Mouse (Mus musculus) hindbrain, embryonic 11.5 days (tissue): Measurements from ENCODE around the gene Dynlt1c. TPM values are rescaled to one million over a fixed set of nuclear protein-coding genes. Genes with fewer than 3 reads are reported as not detected.
"Not testable (repeated sequence)": the region's sequence is repeated elsewhere in the genome, so short reads cannot be mapped to it uniquely, and the experiment has no call there.

Source experiments
- ATAC-seq: fragments of 200-750 bp; cut with Nextera tagmentation; 2 replicates; pipeline ENCODE4 v1.8.0; 2017; ENCODE audit warnings: mild to moderate bottlenecking, moderate TSS enrichment, moderate library complexity; ENCODE audit not compliant: low FRiP score
- DNase-seq: peaks from one replicate; pipeline ENCODE4 v3.0.0-alpha.2; 2015; ENCODE audit warnings: low spot score
- H3K27ac ChIP-seq: fragments of 300-500 bp; sonication (generic); 2 replicates; pipeline ENCODE4 v1.5.1; 2014; ENCODE audit warnings: mild to moderate bottlenecking, low read depth, low read length
- H3K27me3 ChIP-seq: fragments of 300-500 bp; sonication (generic); 2 replicates; pipeline ENCODE4 v1.6.1; 2014; ENCODE audit warnings: mild to moderate bottlenecking, low read length, moderate library complexity, mixed read lengths; ENCODE audit not compliant: control insufficient read depth, insufficient read depth
- H3K36me3 ChIP-seq: fragments of 300-500 bp; sonication (generic); 2 replicates; pipeline ENCODE4 v1.6.1; 2014; ENCODE audit warnings: mild to moderate bottlenecking, low read length, moderate library complexity, mixed read lengths; ENCODE audit not compliant: control insufficient read depth, insufficient read depth
- H3K4me1 ChIP-seq: fragments of 300-500 bp; sonication (generic); replicated peaks from 2 replicates; pipeline ENCODE4 v1.6.1; 2014; ENCODE audit warnings: low read length, mixed read lengths; ENCODE audit not compliant: control insufficient read depth, insufficient read depth
- H3K4me2 ChIP-seq: fragments of 300-500 bp; sonication (generic); replicated peaks from 2 replicates; pipeline ENCODE4 v1.6.1; 2014; ENCODE audit warnings: mild to moderate bottlenecking, low read depth, low read length
- H3K4me3 ChIP-seq: fragments of 300-500 bp; sonication (generic); 2 replicates; pipeline ENCODE4 v1.5.1; 2014; ENCODE audit warnings: low read depth, low read length
- H3K9ac ChIP-seq: fragments of 300-500 bp; sonication (generic); 2 replicates; pipeline ENCODE4 v1.6.1; 2014; ENCODE audit warnings: low read depth, low read length
- H3K9me3 ChIP-seq: fragments of 300-500 bp; sonication (generic); 2 replicates; pipeline ENCODE4 v1.6.1; 2016; ENCODE audit warnings: low read length; ENCODE audit not compliant: control insufficient read depth
- WGBS: fragments of 180-500 bp; shearing (Covaris S2); extraction: QIAGEN DNeasy Blood & Tissue Kit; methylation state at CpG from one replicate; pipeline ENCODE4 v1.1.7; 2014; 5-methylcytosine and 5-hydroxymethylcytosine counted together
- polyA plus RNA-seq: library from polyadenylated mRNA; unstranded; fragments of >200 nt; fragmentation: Nextera tagmentation; extraction: Ambion mirVana; gene quantifications from 2 replicates; pipeline ENCODE4 v1.2.1, GENCODE M21; 2014

Gene Dynlt1c
- polyA plus RNA-seq: 30.7 and 41.5 TPM in 2 replicates

DNA sequence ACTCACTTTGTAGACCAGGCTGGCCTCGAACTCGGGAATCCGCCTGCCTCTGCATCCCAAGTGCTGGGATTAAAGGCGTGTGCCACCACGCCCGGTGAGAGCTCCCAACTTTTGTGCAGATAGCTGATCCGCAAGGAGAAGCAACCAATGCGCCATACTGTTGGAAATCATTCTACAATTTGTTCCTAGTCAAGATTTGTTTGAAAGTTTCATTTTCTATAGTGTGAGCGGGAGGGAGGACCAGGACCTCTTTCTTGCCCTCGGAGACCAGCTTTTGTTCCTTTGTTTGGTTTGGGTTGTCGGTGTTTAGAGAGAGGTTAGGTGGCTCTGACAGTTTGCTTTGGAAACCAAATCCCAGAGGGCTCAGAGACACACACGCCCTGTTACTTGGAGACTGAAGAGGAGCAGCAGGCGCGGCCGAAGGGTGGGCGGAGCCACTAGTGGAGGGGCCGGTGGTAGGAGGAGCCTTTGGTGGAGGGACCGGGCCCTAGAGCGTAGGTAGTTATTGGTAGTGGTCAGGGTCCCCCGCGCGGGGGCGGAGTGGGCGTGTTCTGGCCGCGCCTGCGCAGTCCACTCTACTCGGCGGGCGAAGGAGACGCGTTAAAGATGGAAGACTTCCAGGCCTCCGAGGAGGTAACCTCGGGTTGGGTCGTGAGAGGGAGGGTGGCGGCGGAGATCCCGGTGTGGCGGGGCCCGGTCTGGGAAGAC, at the start of gene Dynlt1c:
Dynlt1c (plus strand) TSS at position 468 of the 708 bp plus-strand sequence.
- H3K9ac ChIP-seq, H3K27ac ChIP-seq, H3K27me3 ChIP-seq: not testable (repeated sequence)

GRCm38 (mm10) chr17:6553798-6554197, 47.7 kb upstream of the Dynlt1c start:
- H3K9me3 ChIP-seq, H3K4me2 ChIP-seq, H3K4me1 ChIP-seq, H3K4me3 ChIP-seq, H3K27ac ChIP-seq, DNase-seq, H3K36me3 ChIP-seq, H3K27me3 ChIP-seq, H3K9ac ChIP-seq: not testable (repeated sequence)
- no CpG with 5 or more reads among the region's 4 CpGs for WGBS
- ATAC-seq: peak; percentile 79

More for the DNA sequence above, at the start of gene Dynlt1c:
- 15% methylated on average over 27 of the region's 40 CpGs for WGBS
- H3K36me3 ChIP-seq, H3K4me2 ChIP-seq, H3K9me3 ChIP-seq, H3K4me1 ChIP-seq: not testable (repeated sequence)
- peak within 1 kb of the TSS; percentile 21; the same call in 1 of the 2 replicates for H3K4me3 ChIP-seq
- ATAC-seq: peak; percentile 98
- peak; percentile 84 for DNase-seq

DNA sequence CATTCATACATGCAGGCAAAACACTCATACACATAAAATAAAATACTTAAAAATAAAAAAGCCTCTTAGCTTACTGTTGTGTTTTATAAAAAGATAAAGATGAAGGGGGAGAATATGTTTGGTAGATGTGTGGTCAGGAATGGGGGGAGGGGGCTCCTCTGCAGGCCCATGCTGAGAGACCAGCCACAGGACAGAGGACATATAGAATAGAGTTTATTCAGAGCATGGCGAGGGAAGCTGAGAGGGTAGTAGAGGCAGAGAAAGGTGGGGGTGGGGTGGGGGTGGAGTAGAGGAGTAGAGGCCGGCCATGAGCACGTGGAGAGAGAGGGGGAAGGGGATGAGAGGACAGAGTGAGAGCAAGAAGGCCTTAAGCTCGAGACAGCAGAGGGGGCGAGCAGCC, 47.2 kb upstream of the Dynlt1c start:
- H3K4me1 ChIP-seq, DNase-seq, H3K27me3 ChIP-seq, H3K36me3 ChIP-seq, H3K9me3 ChIP-seq, H3K4me2 ChIP-seq, H3K9ac ChIP-seq, H3K4me3 ChIP-seq, H3K27ac ChIP-seq: not testable (repeated sequence)
- peak; percentile 53; the same call in 1 of the 2 replicates for ATAC-seq
- no CpG with 5 or more reads among the region's 5 CpGs for whole genome bisulfite sequencing

DNA sequence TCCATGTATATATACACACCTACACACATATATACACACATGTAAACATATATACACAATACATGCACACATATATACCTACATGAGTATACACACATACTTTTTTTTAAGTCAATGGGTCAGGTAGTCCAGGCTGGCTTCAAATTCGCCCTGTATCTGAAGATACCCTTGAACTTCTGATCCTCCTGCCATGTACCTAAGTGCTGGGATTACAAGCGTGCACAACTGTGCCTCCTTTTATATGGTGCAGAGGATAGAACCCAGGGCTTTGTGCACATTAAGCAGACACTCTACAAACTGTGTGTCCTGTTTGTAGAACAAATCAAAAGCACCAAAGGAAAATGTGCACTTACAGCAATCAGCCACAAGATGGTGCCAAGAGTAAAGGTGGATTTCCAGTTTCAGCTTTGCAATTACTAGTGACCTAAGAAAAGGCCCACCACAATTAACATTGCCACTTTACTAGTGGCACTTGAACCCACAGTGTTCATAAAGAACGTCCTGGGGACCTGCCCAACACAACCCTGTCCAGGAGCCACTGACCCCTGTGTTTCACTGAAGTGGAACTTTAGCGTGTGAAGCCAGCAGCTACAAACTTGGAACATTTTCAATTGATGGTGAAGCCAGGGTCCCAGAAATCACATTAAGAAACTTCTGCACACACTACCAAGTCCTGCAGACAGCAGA, 41.9 kb upstream of the Dynlt1c start:
- not testable (repeated sequence) for H3K4me1 ChIP-seq, H3K4me2 ChIP-seq, H3K27ac ChIP-seq, H3K9me3 ChIP-seq, H3K4me3 ChIP-seq, H3K36me3 ChIP-seq, H3K9ac ChIP-seq, H3K27me3 ChIP-seq, DNase-seq
- ATAC-seq: peak; percentile 58; the same call in 1 of the 2 replicates
- no CpG with 5 or more reads among the region's 4 CpGs for WGBS

- not testable (repeated sequence) for H3K4me3 ChIP-seq, DNase-seq, H3K9ac ChIP-seq, H3K4me1 ChIP-seq, H3K27ac ChIP-seq, ATAC-seq, H3K9me3 ChIP-seq, H3K4me2 ChIP-seq, H3K27me3 ChIP-seq, H3K36me3 ChIP-seq
- WGBS: 90% methylated on average over 3 of the region's 3 CpGs
These were observed 36.6 kb upstream of the Dynlt1c start for GRCm38 (mm10) chr17:6564866-6565265.

DNA sequence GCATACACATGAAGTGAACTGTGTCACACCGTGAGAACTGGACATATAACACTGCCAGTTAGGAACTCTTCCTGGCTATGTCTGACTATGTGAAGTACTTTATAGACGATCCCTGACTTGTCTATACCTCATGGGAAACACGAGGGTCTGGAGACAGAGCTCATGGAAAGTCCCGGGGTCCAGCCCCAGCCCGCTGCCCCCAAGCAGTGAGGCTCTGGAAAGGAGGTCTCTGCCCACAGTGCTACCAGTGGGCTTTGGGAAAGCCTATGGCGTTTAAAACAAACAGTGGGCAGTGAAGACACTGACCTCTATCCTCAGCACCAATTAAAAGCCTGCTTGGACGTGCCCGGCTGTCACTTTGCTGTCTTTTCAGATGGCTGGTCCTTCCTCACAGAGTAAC, 33.6 kb upstream of the Dynlt1c start:
- not testable (repeated sequence) for H3K4me3 ChIP-seq, H3K9ac ChIP-seq, H3K4me1 ChIP-seq, DNase-seq, H3K36me3 ChIP-seq, H3K27me3 ChIP-seq, H3K27ac ChIP-seq, H3K4me2 ChIP-seq, ATAC-seq, H3K9me3 ChIP-seq
- 68% methylated on average over 5 of the region's 8 CpGs for WGBS

- not testable (repeated sequence) for H3K9ac ChIP-seq, DNase-seq, H3K27me3 ChIP-seq, H3K4me2 ChIP-seq, H3K27ac ChIP-seq, ATAC-seq, H3K9me3 ChIP-seq, H3K4me1 ChIP-seq, H3K4me3 ChIP-seq, H3K36me3 ChIP-seq
- 97% methylated on average over 9 of the region's 11 CpGs for WGBS
These were observed 30.2 kb upstream of the Dynlt1c start for GRCm38 (mm10) chr17:6571296-6571695.

- not testable (repeated sequence) for H3K9ac ChIP-seq, H3K4me3 ChIP-seq, H3K4me1 ChIP-seq, DNase-seq, H3K27ac ChIP-seq, ATAC-seq, H3K4me2 ChIP-seq, H3K9me3 ChIP-seq, H3K36me3 ChIP-seq, H3K27me3 ChIP-seq
- no CpG with 5 or more reads among the region's 1 CpGs for WGBS
These were observed 29.3 kb upstream of the Dynlt1c start for GRCm38 (mm10) chr17:6572202-6572601.

DNA sequence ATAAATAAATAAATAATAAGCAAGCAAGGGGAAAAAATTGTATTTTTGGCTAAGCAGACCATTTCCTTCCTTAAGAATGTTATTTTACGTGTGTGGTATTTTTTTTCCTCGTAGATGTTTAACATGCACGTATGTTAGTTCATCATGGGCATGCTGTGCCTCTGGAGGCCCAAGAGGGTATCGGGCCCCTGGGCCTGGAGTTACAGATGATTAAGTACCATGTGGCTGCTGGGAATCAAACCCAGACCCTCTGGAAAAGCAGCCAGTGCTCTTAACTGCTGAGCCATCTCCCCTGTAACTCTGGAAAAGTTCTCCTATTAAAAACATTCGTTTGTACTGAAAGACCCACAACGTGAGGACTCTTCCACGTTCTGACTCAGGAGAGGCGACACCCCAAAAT, 26.1 kb upstream of the Dynlt1c start:
- not testable (repeated sequence) for H3K4me1 ChIP-seq, ATAC-seq, H3K4me3 ChIP-seq, H3K9ac ChIP-seq, H3K27me3 ChIP-seq, H3K36me3 ChIP-seq, H3K27ac ChIP-seq, H3K9me3 ChIP-seq, H3K4me2 ChIP-seq, DNase-seq
- 92% methylated on average over 8 of the region's 8 CpGs for WGBS
